9 mouse cellular contexts compared by ENCODE assay signal in the genomic region with DNA sequence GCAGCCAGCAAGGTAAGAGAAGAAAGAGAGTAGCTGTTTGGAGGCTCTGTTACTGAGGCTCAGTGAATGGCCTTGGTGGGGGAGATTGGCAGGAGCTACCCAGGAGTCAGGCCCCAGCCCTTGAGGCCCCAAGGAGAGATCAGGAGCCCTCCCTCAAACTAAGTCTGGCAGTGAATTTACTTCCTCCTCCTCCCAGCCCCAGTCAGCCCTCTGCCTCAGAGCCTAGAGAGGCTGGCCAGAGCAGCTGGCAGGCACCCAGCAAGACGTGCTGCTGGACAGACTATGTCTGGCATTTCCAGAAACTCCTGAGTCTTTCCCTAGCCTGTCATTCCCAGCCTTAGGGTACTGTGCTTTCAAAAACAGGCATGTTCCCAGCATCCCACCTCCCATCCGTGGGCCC. TPM values are rescaled to one million over a fixed set of nuclear protein-coding genes. Genes with fewer than 3 reads are reported as not detected.
A peak's percentile ranks its signal among the peaks of the same experiment; 100 is the strongest.
DNase-seq lines count a peak whose midpoint lies in the region; ATAC-seq and TF ChIP-seq lines count a peak whose summit lies in the region.
"Had no signal": no experiment of that assay in that cellular context is flagged by ENCODE, and none has a peak within 500 bp of the region (broad histone marks: within the 10 kb centered on the region; RNA-seq: fewer than 3 reads in every experiment).

No protein-coding gene starts in this region.

- no peak for ATAC-seq in forebrain, embryonic 14.5 days
- ATAC-seq in forebrain, embryonic 13.5 days = no peak
- ATAC-seq in intestine, embryonic 15.5 days = peak; percentile 85
- peak; percentile 88 for ATAC-seq in lung, postnatal 0 days
- ATAC-seq in megakaryocyte, adult 5-6 weeks (ENCODE audit: poor library complexity, severe bottlenecking) = no peak

- TF ChIP-seq CTCF in lung, postnatal 0 days (IDR thresholded peaks at IDR 0.05) = no peak

- DNase-seq in forebrain, embryonic 14.5 days (ENCODE audit: low spot score) = peak; percentile 24
- DNase-seq in 3T3-L1 (ENCODE audit: low read depth, low spot score) = peak; percentile 66
- peak; percentile 57 for DNase-seq in gastrocnemius, adult 18-20 months (ENCODE audit: low spot score)
- peak; percentile 92 for DNase-seq in lung, postnatal 0 days (ENCODE audit: low spot score)
- no peak for DNase-seq in thymus, adult 18-20 months

- no peaks in the 10 kb centered on the region for H3K36me3 ChIP-seq in forebrain, embryonic 14.5 days (ENCODE audit: control insufficient read depth, insufficient read depth, low read length)
- no peaks in the 10 kb centered on the region for H3K36me3 ChIP-seq in forebrain, embryonic 13.5 days (ENCODE audit: poor library complexity, severe bottlenecking)
- H3K36me3 ChIP-seq in intestine, embryonic 15.5 days = no peaks in the 10 kb centered on the region
- no peaks in the 10 kb centered on the region for H3K36me3 ChIP-seq in lung, postnatal 0 days (ENCODE audit: insufficient read depth, low read length)

- no peak overlapping the region for H3K9ac ChIP-seq in forebrain, embryonic 14.5 days (ENCODE audit: low read length)
- no peak overlapping the region for H3K9ac ChIP-seq in forebrain, embryonic 13.5 days
- H3K9ac ChIP-seq in intestine, embryonic 15.5 days = peak overlapping the region; percentile 23; the same call in 1 of the 2 replicates
- 0 out of 2 replicates have a peak overlapping the region, but pooled peaks have one; percentile 6 for H3K9ac ChIP-seq in lung, postnatal 0 days (replicated peaks; ENCODE audit: low read depth)

- H3K4me2 ChIP-seq in forebrain, embryonic 14.5 days (ENCODE audit: low read length) = no peak overlapping the region
- H3K4me2 ChIP-seq in forebrain, embryonic 13.5 days = no peak overlapping the region
- H3K4me2 ChIP-seq in intestine, embryonic 15.5 days (replicated peaks) = peak overlapping the region; percentile 22; the same call in 1 of the 2 replicates
- no peak overlapping the region for H3K4me2 ChIP-seq in lung, postnatal 0 days (replicated peaks; ENCODE audit: low read depth, low read length)

- no peak overlapping the region for H3K4me3 ChIP-seq in forebrain, embryonic 14.5 days (ENCODE audit: low read depth, low read length)
- no peak overlapping the region for H3K4me3 ChIP-seq in forebrain, embryonic 13.5 days
- H3K4me3 ChIP-seq in intestine, embryonic 15.5 days (replicated peaks) = no peak overlapping the region
- no peak overlapping the region for H3K4me3 ChIP-seq in lung, postnatal 0 days (ENCODE audit: low read depth, low read length)

- H3K27me3 ChIP-seq in forebrain, embryonic 14.5 days (replicated peaks; ENCODE audit: control insufficient read depth, insufficient read depth, low read length) = peaks cover 9% of the 10 kb centered on the region
- peaks cover 16% of the 10 kb centered on the region for H3K27me3 ChIP-seq in forebrain, embryonic 13.5 days
- H3K27me3 ChIP-seq in intestine, embryonic 15.5 days (replicated peaks) = peaks cover 4% of the 10 kb centered on the region; the same call in 1 of the 2 replicates
- no peaks in the 10 kb centered on the region for H3K27me3 ChIP-seq in lung, postnatal 0 days (replicated peaks; ENCODE audit: insufficient read depth, low read length)
- H3K27me3 ChIP-seq: CH12.LX had no signal

- no peaks in the 10 kb centered on the region for H3K4me1 ChIP-seq in forebrain, embryonic 14.5 days (ENCODE audit: control insufficient read depth, insufficient read depth, low read length)
- H3K4me1 ChIP-seq in forebrain, embryonic 13.5 days = peaks cover 11% of the 10 kb centered on the region
- H3K4me1 ChIP-seq in intestine, embryonic 15.5 days (replicated peaks) = peaks cover 20% of the 10 kb centered on the region
- H3K4me1 ChIP-seq in lung, postnatal 0 days (ENCODE audit: insufficient read depth, low read depth, low read length) = peaks cover 11% of the 10 kb centered on the region

- WGBS in forebrain, embryonic 14.5 days = 43% methylated on average over 2 of the region's 2 CpGs
- WGBS in forebrain, embryonic 13.5 days = 51% methylated on average over 2 of the region's 2 CpGs
- 38% methylated on average over 2 of the region's 2 CpGs for WGBS in intestine, embryonic 15.5 days
- 20% methylated on average over 2 of the region's 2 CpGs for WGBS in lung, postnatal 0 days

- H3K9me3 ChIP-seq in forebrain, embryonic 14.5 days (replicated peaks; ENCODE audit: control insufficient read depth, low read length) = no peaks in the 10 kb centered on the region
- no peaks in the 10 kb centered on the region for H3K9me3 ChIP-seq in forebrain, embryonic 13.5 days (replicated peaks)
- H3K9me3 ChIP-seq in intestine, embryonic 15.5 days = no peaks in the 10 kb centered on the region
- no peaks in the 10 kb centered on the region for H3K9me3 ChIP-seq in lung, postnatal 0 days (ENCODE audit: low read length)

- no peak overlapping the region for H3K27ac ChIP-seq in forebrain, embryonic 14.5 days (ENCODE audit: low read depth, low read length)
- no peak overlapping the region for H3K27ac ChIP-seq in forebrain, embryonic 13.5 days
- peak overlapping the region; percentile 54 for H3K27ac ChIP-seq in intestine, embryonic 15.5 days
- H3K27ac ChIP-seq in lung, postnatal 0 days (ENCODE audit: low read length) = peak overlapping the region; percentile 11

- TF ChIP-seq EP300 in lung, postnatal 0 days (IDR thresholded peaks at IDR 0.05) = no peak

RNA-seq across cellular contexts. Expression of a gene that starts 4.7 kb away (rescaled TPM):
- 2.3 and 3.2 TPM in 2 replicates for polyA plus RNA-seq in forebrain, embryonic 14.5 days (2014; fragmentation: Nextera tagmentation; extraction: Ambion mirVana)
- 1.4 and 1.5 TPM in 2 replicates for polyA plus RNA-seq in forebrain, embryonic 13.5 days (2015; fragmentation: Nextera tagmentation; extraction: Ambion mirVana)
- under 1 TPM; 0.59 to 0.90 TPM for total RNA-seq in gastrocnemius, adult 18-20 months (2021)
- 8.4 and 10.4 TPM in 2 replicates for polyA plus RNA-seq in intestine, embryonic 15.5 days (2015; fragmentation: Nextera tagmentation; extraction: Ambion mirVana)
- polyA plus RNA-seq in lung, postnatal 0 days (2015; fragmentation: Nextera tagmentation; extraction: Ambion mirVana) = 9.9 and 11.2 TPM in 2 replicates
- total RNA-seq in megakaryocyte, adult 5-6 weeks (2015) = 32.8 and 34.2 TPM in 2 replicates
- total RNA-seq in megakaryocyte, adult 5-6 weeks (2017) = 12.0 and 12.9 TPM in 2 replicates

RNA-seq across cellular contexts. Expression of a gene that starts 33.5 kb away (rescaled TPM):
- 0.08 TPM in 1 of 2 replicates, not detected in the other for polyA plus RNA-seq in forebrain, embryonic 14.5 days (2014; fragmentation: Nextera tagmentation; extraction: Ambion mirVana)
- 0.24 TPM in 1 of 2 replicates, not detected in the other for polyA plus RNA-seq in forebrain, embryonic 13.5 days (2015; fragmentation: Nextera tagmentation; extraction: Ambion mirVana)
- 10 to 100 TPM; 30.7 to 32.7 TPM for total RNA-seq in gastrocnemius, adult 18-20 months (2021)
- polyA plus RNA-seq in intestine, embryonic 15.5 days (2015; fragmentation: Nextera tagmentation; extraction: Ambion mirVana) = 2.7 TPM in 2 replicates
- polyA plus RNA-seq in lung, postnatal 0 days (2015; fragmentation: Nextera tagmentation; extraction: Ambion mirVana) = 11.5 and 11.6 TPM in 2 replicates
- total RNA-seq in megakaryocyte, adult 5-6 weeks (2015) = 1.6 and 2.1 TPM in 2 replicates
- total RNA-seq in megakaryocyte, adult 5-6 weeks (2017) = 3.6 and 3.7 TPM in 2 replicates

RNA-seq across cellular contexts. Expression of a gene that starts 47.3 kb away (rescaled TPM):
- polyA plus RNA-seq in forebrain, embryonic 14.5 days (2014; fragmentation: Nextera tagmentation; extraction: Ambion mirVana) = 8.0 and 8.8 TPM in 2 replicates
- 4.4 and 4.7 TPM in 2 replicates for polyA plus RNA-seq in forebrain, embryonic 13.5 days (2015; fragmentation: Nextera tagmentation; extraction: Ambion mirVana)
- 10 to 100 TPM; 32.1 to 35.5 TPM for total RNA-seq in gastrocnemius, adult 18-20 months (2021)
- polyA plus RNA-seq in intestine, embryonic 15.5 days (2015; fragmentation: Nextera tagmentation; extraction: Ambion mirVana) = 5.0 and 6.0 TPM in 2 replicates
- 5.8 and 7.0 TPM in 2 replicates for polyA plus RNA-seq in lung, postnatal 0 days (2015; fragmentation: Nextera tagmentation; extraction: Ambion mirVana)
- total RNA-seq in megakaryocyte, adult 5-6 weeks (2015) = 0.09 and 0.21 TPM in 2 replicates
- 0.12 TPM in 1 of 2 replicates, not detected in the other for total RNA-seq in megakaryocyte, adult 5-6 weeks (2017)

Comparison
In these comparisons a context has a peak if more than half of its experiments do, and no peak if none do; other contexts are left out.
1. ATAC-seq: peak in intestine, embryonic 15.5 days (single experiment) and lung, postnatal 0 days (single experiment); none in forebrain, embryonic 14.5 days (single experiment), forebrain, embryonic 13.5 days (single experiment) and megakaryocyte, adult 5-6 weeks (single experiment).
2. DNase-seq: peak in forebrain, embryonic 14.5 days (single experiment), 3T3-L1 (single experiment), gastrocnemius, adult 18-20 months (single experiment) and lung, postnatal 0 days (single experiment); none in thymus, adult 18-20 months (0 of 2).
3. H3K27ac ChIP-seq: peak in intestine, embryonic 15.5 days (single experiment) and lung, postnatal 0 days (single experiment); none in forebrain, embryonic 14.5 days (single experiment) and forebrain, embryonic 13.5 days (single experiment).
4. H3K9ac ChIP-seq: peak in intestine, embryonic 15.5 days (single experiment) and lung, postnatal 0 days (single experiment); none in forebrain, embryonic 14.5 days (single experiment) and forebrain, embryonic 13.5 days (single experiment).